In the genomic region with DNA sequence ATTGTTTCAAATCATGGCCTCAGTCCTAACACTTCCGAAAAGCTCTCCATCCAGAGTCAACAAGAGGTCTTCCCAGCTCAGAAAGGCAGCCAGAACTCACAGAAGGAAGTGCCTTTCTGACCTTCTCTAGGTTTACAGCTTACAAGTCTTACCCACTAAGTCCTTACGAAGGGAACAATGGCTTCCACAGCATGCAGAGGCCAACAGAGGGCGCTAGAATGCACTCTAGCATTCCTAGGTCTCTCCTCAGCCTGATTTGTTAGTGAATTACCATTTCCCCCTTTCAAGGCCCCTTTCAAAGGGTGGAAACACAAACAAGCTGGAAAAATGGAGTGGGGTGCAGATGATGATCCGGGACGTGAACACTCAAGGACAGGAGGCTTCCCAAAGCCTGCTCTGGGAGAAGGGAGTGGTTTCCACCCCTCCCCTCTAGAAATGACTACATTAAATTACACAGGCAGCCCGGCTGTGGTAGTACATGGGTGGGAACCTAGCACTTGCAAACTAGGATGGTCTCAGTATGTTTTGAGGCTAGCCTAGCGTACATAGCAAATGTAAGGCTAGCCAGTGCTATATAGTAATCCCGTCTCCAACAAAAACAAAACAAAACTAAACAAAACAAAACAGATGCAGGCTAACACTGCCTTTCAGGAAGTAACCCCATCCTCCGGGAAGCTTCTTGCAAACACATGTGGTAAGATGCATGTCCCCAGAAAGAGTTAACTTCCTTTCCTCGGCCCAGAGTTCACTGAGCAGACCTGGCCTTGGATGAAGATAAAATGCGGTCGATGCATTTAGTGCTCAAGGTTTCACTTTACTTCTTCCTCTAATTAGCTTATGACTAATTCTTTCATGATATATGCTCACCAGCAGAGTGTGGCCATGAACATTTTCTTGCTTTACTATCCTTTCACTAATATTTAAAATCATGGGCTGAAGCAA, we compare ENCODE assay signal across 8 mouse cellular contexts. TPM values are rescaled to one million over a fixed set of nuclear protein-coding genes. Genes with fewer than 3 reads are reported as not detected.
DNase-seq lines count a peak whose midpoint lies in the region; ATAC-seq and TF ChIP-seq lines count a peak whose summit lies in the region.

No protein-coding gene starts in this region.

- peaks cover 51% of the 10 kb centered on the region for H3K4me1 ChIP-seq in E14TG2a.4 (replicated peaks; ENCODE audit: low read depth, low read length)
- peaks cover 42% of the 10 kb centered on the region for H3K4me1 ChIP-seq in bone marrow macrophage, adult 2 months (ENCODE audit: control insufficient read depth, insufficient read depth, low read length)
- H3K4me1 ChIP-seq in erythroblast, embryonic 14.5 days (ENCODE audit: control insufficient read depth): peaks cover 31% of the 10 kb centered on the region
- H3K4me1 ChIP-seq in heart, embryonic 13.5 days: peaks cover 87% of the 10 kb centered on the region
- H3K4me1 ChIP-seq in kidney, embryonic 16.5 days (ENCODE audit: insufficient read depth, low read length): peaks cover 43% of the 10 kb centered on the region
- H3K4me1 ChIP-seq in liver, embryonic 15.5 days (replicated peaks): peaks cover 64% of the 10 kb centered on the region
- H3K4me1 ChIP-seq in testis, adult 2 months (ENCODE audit: control insufficient read depth, insufficient read depth, low read length): peaks cover 19% of the 10 kb centered on the region

- H3K4me2 ChIP-seq in heart, embryonic 13.5 days: peak overlapping the region; percentile 66
- peak overlapping the region; percentile 39 for H3K4me2 ChIP-seq in kidney, embryonic 16.5 days (replicated peaks; ENCODE audit: low read depth, low read length)
- peak overlapping the region; percentile 35 for H3K4me2 ChIP-seq in liver, embryonic 15.5 days

- DNase-seq in neural tube, embryonic 10.5 days (ENCODE audit: extremely low spot score, low spot score): peak; percentile 66

- ATAC-seq in heart, embryonic 13.5 days (ENCODE audit: extremely low read depth, insufficient number of reproducible peaks, low FRiP score, low TSS enrichment): no peak
- peak; percentile 39 for ATAC-seq in kidney, embryonic 16.5 days (ENCODE audit: low FRiP score, low TSS enrichment)
- no peak for ATAC-seq in liver, embryonic 15.5 days (ENCODE audit: insufficient read depth)

- peaks cover 40% of the 10 kb centered on the region for H3K36me3 ChIP-seq in E14TG2a.4 (ENCODE audit: insufficient read depth, low read length)
- H3K36me3 ChIP-seq in erythroblast, embryonic 14.5 days (ENCODE audit: control insufficient read depth): peaks cover 3% of the 10 kb centered on the region
- peaks cover 15% of the 10 kb centered on the region for H3K36me3 ChIP-seq in heart, embryonic 13.5 days
- H3K36me3 ChIP-seq in kidney, embryonic 16.5 days (ENCODE audit: insufficient read depth, low read length): peaks cover 2% of the 10 kb centered on the region
- H3K36me3 ChIP-seq in liver, embryonic 15.5 days (replicated peaks): peaks cover 2% of the 10 kb centered on the region; the same call in 1 of the 2 replicates
- H3K36me3 ChIP-seq in testis, adult 2 months (ENCODE audit: control insufficient read depth, insufficient read depth, low read length): no peaks in the 10 kb centered on the region

- H3K9ac ChIP-seq in heart, embryonic 13.5 days: peak overlapping the region; percentile 78
- H3K9ac ChIP-seq in kidney, embryonic 16.5 days (replicated peaks; ENCODE audit: low read length): 0 out of 2 replicates have a peak overlapping the region, but pooled peaks have one; percentile 35
- H3K9ac ChIP-seq in liver, embryonic 15.5 days: no peak overlapping the region

- H3K27me3 ChIP-seq in E14TG2a.4 (ENCODE audit: insufficient read depth, low read length): no peaks in the 10 kb centered on the region
- no peaks in the 10 kb centered on the region for H3K27me3 ChIP-seq in erythroblast, embryonic 14.5 days (ENCODE audit: control insufficient read depth)
- H3K27me3 ChIP-seq in heart, embryonic 13.5 days (replicated peaks): no peaks in the 10 kb centered on the region
- no peaks in the 10 kb centered on the region for H3K27me3 ChIP-seq in kidney, embryonic 16.5 days (ENCODE audit: insufficient read depth, low read length)
- no peaks in the 10 kb centered on the region for H3K27me3 ChIP-seq in liver, embryonic 15.5 days
- no peaks in the 10 kb centered on the region for H3K27me3 ChIP-seq in testis, adult 2 months (ENCODE audit: control insufficient read depth, insufficient read depth, low read length)

- TF ChIP-seq CTCF in E14TG2a.4 (conservative IDR thresholded peaks at IDR 0.05; ENCODE audit: low read length): peak; percentile 98
- peak; percentile 69 for TF ChIP-seq CTCF in bone marrow macrophage, adult 2 months (IDR thresholded peaks at IDR 0.05; ENCODE audit: low read depth, low read length)
- peak; percentile 27; the same call in 1 of the 2 replicates for TF ChIP-seq CTCF in testis, adult 2 months (IDR thresholded peaks at IDR 0.05; ENCODE audit: control insufficient read depth, insufficient read depth, insufficient replicate concordance, low read depth, low read length)

- H3K9me3 ChIP-seq in E14TG2a.4 (ENCODE audit: low read length): no peaks in the 10 kb centered on the region
- no peaks in the 10 kb centered on the region for H3K9me3 ChIP-seq in erythroblast, embryonic 14.5 days (ENCODE audit: control insufficient read depth, low read length)
- H3K9me3 ChIP-seq in heart, embryonic 13.5 days: no peaks in the 10 kb centered on the region
- no peaks in the 10 kb centered on the region for H3K9me3 ChIP-seq in kidney, embryonic 16.5 days (ENCODE audit: low read length)
- H3K9me3 ChIP-seq in liver, embryonic 15.5 days (replicated peaks): no peaks in the 10 kb centered on the region

- 17% methylated on average over 12 of the region's 12 CpGs for WGBS in heart, embryonic 13.5 days
- WGBS in kidney, embryonic 16.5 days: 23% methylated on average over 12 of the region's 12 CpGs
- 18% methylated on average over 12 of the region's 12 CpGs for WGBS in liver, embryonic 15.5 days (ENCODE audit: insufficient replicate concordance)

- peak overlapping the region; percentile 64 for H3K27ac ChIP-seq in bone marrow macrophage, adult 2 months (ENCODE audit: insufficient read depth, low read depth, low read length)
- H3K27ac ChIP-seq in heart, embryonic 13.5 days (replicated peaks): peak overlapping the region; percentile 100
- peak overlapping the region; percentile 82 for H3K27ac ChIP-seq in kidney, embryonic 16.5 days (ENCODE audit: low read length)
- H3K27ac ChIP-seq in liver, embryonic 15.5 days (replicated peaks): peak overlapping the region; percentile 33
- peak overlapping the region; percentile 67 for H3K27ac ChIP-seq in testis, adult 2 months (ENCODE audit: control insufficient read depth, insufficient read depth, low read depth, low read length)

- no peak for TF ChIP-seq POLR2A in bone marrow macrophage, adult 2 months (IDR thresholded peaks at IDR 0.05; ENCODE audit: borderline replicate concordance, low read depth, low read length)
- no peak for TF ChIP-seq POLR2A in testis, adult 2 months (IDR thresholded peaks at IDR 0.05; ENCODE audit: control insufficient read depth, low read depth, low read length)

- H3K4me3 ChIP-seq in E14TG2a.4 (replicated peaks; ENCODE audit: low read length): peak overlapping the region; percentile 18; the same call in 1 of the 2 replicates
- H3K4me3 ChIP-seq in bone marrow macrophage, adult 2 months (ENCODE audit: insufficient read depth, low read length): peak overlapping the region; percentile 53
- peak overlapping the region; percentile 12 for H3K4me3 ChIP-seq in erythroblast, embryonic 14.5 days (replicated peaks)
- peak overlapping the region; percentile 34 for H3K4me3 ChIP-seq in heart, embryonic 13.5 days
- H3K4me3 ChIP-seq in kidney, embryonic 16.5 days (ENCODE audit: low read length): 0 out of 2 replicates have a peak overlapping the region, but pooled peaks have one; percentile 4
- H3K4me3 ChIP-seq in liver, embryonic 15.5 days (replicated peaks): peak overlapping the region; percentile 3; the same call in 1 of the 2 replicates
- H3K4me3 ChIP-seq in testis, adult 2 months (ENCODE audit: control insufficient read depth, low read depth, low read length): no peak overlapping the region; the same call in 1 of the 2 replicates

RNA-seq across cellular contexts. Expression of a gene that starts 6.8 kb away (rescaled TPM):
- polyA plus RNA-seq in bone marrow macrophage, adult 2 months (2012; ENCODE audit: insufficient read depth, insufficient read length, missing spikeins): 42.8 and 45.7 TPM in 2 replicates
- 1.1 and 1.5 TPM in 2 replicates for polyA plus RNA-seq in erythroblast, embryonic 14.5 days (2012)
- 151 and 167 TPM in 2 replicates for polyA plus RNA-seq in heart, embryonic 13.5 days (2015; fragmentation: Nextera tagmentation; extraction: Ambion mirVana)
- 145 and 147 TPM in 2 replicates for polyA plus RNA-seq in kidney, embryonic 16.5 days (2015; fragmentation: Nextera tagmentation; extraction: Ambion mirVana)
- polyA plus RNA-seq in liver, embryonic 15.5 days (2015; fragmentation: Nextera tagmentation; extraction: Ambion mirVana): 28.2 and 31.5 TPM in 2 replicates
- 103 and 106 TPM in 2 replicates for polyA plus RNA-seq in testis, adult 2 months (2012; rRNA removed)

Comparison
In these comparisons a context has a peak if more than half of its experiments do, and no peak if none do; other contexts are left out.
1. CTCF ChIP-seq: peak in every context shown above with its lines; median percentile 98 in E14TG2a.4; 69 in bone marrow macrophage, adult 2 months; 27 in testis, adult 2 months.
2. H3K27ac ChIP-seq: peak in every context shown above with its lines; median percentile 100 in heart, embryonic 13.5 days; 82 in kidney, embryonic 16.5 days; 67 in testis, adult 2 months; 64 in bone marrow macrophage, adult 2 months; 33 in liver, embryonic 15.5 days.
3. RNA of a gene that starts 6.8 kb away (polyA plus RNA-seq): 151 to 167 TPM in heart, embryonic 13.5 days, 145 to 147 TPM in kidney, embryonic 16.5 days, 103 to 106 TPM in testis, adult 2 months, 42.8 to 45.7 TPM in bone marrow macrophage, adult 2 months and 28.2 to 31.5 TPM in liver, embryonic 15.5 days; 1.1 to 1.5 TPM in erythroblast, embryonic 14.5 days; every median in the first group is over 10 times any median in the second.
4. Peak in every context shown above with its lines, with median percentiles within 50 percentile points of each other: H3K4me2 ChIP-seq.